Mouse (Mus musculus) neural tube, embryonic 11.5 days (tissue): ENCODE data around the gene Sdc4. TPM values are rescaled to one million over a fixed set of nuclear protein-coding genes. Genes with fewer than 3 reads are reported as not detected.

ENCODE experiments used
- ATAC-seq: fragments of 200-750 bp; cut with Nextera tagmentation; 2 replicates; pipeline ENCODE4 v1.8.0; 2017; ENCODE audit warnings: moderate number of reproducible peaks, mild to moderate bottlenecking, moderate TSS enrichment, moderate library complexity; ENCODE audit not compliant: insufficient read depth, low FRiP score, low TSS enrichment
- DNase-seq: peaks from one replicate; pipeline ENCODE4 v3.0.0-alpha.2; 2015; ENCODE audit warnings: low spot score
- H3K27ac ChIP-seq: fragments of 300-500 bp; sonication (generic); 2 replicates; pipeline ENCODE4 v1.5.1; 2014; ENCODE audit warnings: low read depth, mild to moderate bottlenecking, low read length
- H3K27me3 ChIP-seq: fragments of 300-500 bp; sonication (generic); 2 replicates; pipeline ENCODE4 v1.6.1; 2014; ENCODE audit warnings: mild to moderate bottlenecking, low read length, mixed read lengths; ENCODE audit not compliant: control insufficient read depth, insufficient read depth
- H3K36me3 ChIP-seq: fragments of 300-500 bp; sonication (generic); 2 replicates; pipeline ENCODE4 v1.6.1; 2014; ENCODE audit warnings: mild to moderate bottlenecking, low read length, moderate library complexity, mixed read lengths; ENCODE audit not compliant: control insufficient read depth, insufficient read depth
- H3K4me1 ChIP-seq: fragments of 300-500 bp; sonication (generic); 2 replicates; pipeline ENCODE4 v1.6.1; 2014; ENCODE audit warnings: low read length, mixed read lengths; ENCODE audit not compliant: control insufficient read depth, insufficient read depth
- H3K4me2 ChIP-seq: fragments of 300-500 bp; sonication (generic); 2 replicates; pipeline ENCODE4 v1.6.1; 2014; ENCODE audit warnings: low read depth, mild to moderate bottlenecking, moderate library complexity
- H3K4me3 ChIP-seq: fragments of 300-500 bp; sonication (generic); 2 replicates; pipeline ENCODE4 v1.5.1; 2014; ENCODE audit warnings: low read depth, low read length
- H3K9ac ChIP-seq: fragments of 300-500 bp; sonication (generic); 2 replicates; pipeline ENCODE4 v1.6.1; 2014; ENCODE audit warnings: mild to moderate bottlenecking, low read length
- H3K9me3 ChIP-seq: fragments of 300-500 bp; sonication (generic); 2 replicates; pipeline ENCODE4 v1.6.1; 2016; ENCODE audit warnings: low read length; ENCODE audit not compliant: control insufficient read depth
- WGBS: fragments of 180-500 bp; shearing (Covaris S2); extraction: QIAGEN DNeasy Blood & Tissue Kit; methylation state at CpG from one replicate; pipeline ENCODE4 v1.1.7; 2014; 5-methylcytosine and 5-hydroxymethylcytosine counted together
- polyA plus RNA-seq: library from polyadenylated mRNA; unstranded; fragments of >200 nt; fragmentation: Nextera tagmentation; extraction: Ambion mirVana; gene quantifications from 2 replicates; pipeline ENCODE4 v1.2.1, GENCODE M21; 2014

The Sdc4 gene
- polyA plus RNA-seq, 1 experiment from 2014 or later, result 11.5 TPM

GRCm38 (mm10) chr2:164465161-164465560 is 21.5 kb upstream of the Sdc4 start:
- Histone ChIP-seq H3K27ac (no peak overlapping the region), H3K9me3 (no peaks in the 10 kb centered on the region), H3K9ac (no peak overlapping the region), H3K4me3 (no peak overlapping the region), H3K36me3 (peaks cover 6% of the 10 kb centered on the region; the same call in 1 of the 2 replicates), H3K4me2 (no peak overlapping the region), H3K4me1 (peaks cover 6% of the 10 kb centered on the region), H3K27me3 (no peaks in the 10 kb centered on the region)
- no peak for DNase-seq
- no peak for ATAC-seq

- peak within 1 kb of the TSS; percentile 89 for H3K4me3 ChIP-seq
- H3K4me2 ChIP-seq, result peak within 1 kb of the TSS; percentile 68
- no peaks in the 10 kb centered on the region for H3K27me3 ChIP-seq
- peaks cover 3% of the 10 kb centered on the region; the same call in 1 of the 2 replicates for H3K36me3 ChIP-seq
- peak; percentile 95 for DNase-seq
- H3K27ac ChIP-seq, result peak within 1 kb of the TSS; percentile 82
- under 1% methylated on average over 68 of the region's 79 CpGs for whole genome bisulfite sequencing
- peak; percentile 96 for ATAC-seq
- peaks cover 12% of the 10 kb centered on the region for H3K4me1 ChIP-seq
- no peaks in the 10 kb centered on the region for H3K9me3 ChIP-seq
- H3K9ac ChIP-seq, result peak within 1 kb of the TSS; percentile 76
Measured at GRCm38 (mm10) chr2:164460745-164461551, 17.3 kb upstream of the Sdc4 start, which contains the start of gene Gm20458. TSS of gene Gm20458 (plus strand) at chr2:164460967.

GRCm38 (mm10) chr2:164458535-164458934 is 14.8 kb upstream of the Sdc4 start:
- Histone ChIP-seq H3K27me3 (no peaks in the 10 kb centered on the region), H3K4me1 (peaks cover 12% of the 10 kb centered on the region), H3K9me3 (no peaks in the 10 kb centered on the region), H3K9ac (no peak overlapping the region), H3K4me2 (no peak overlapping the region), H3K27ac (no peak overlapping the region), H3K4me3 (no peak overlapping the region), H3K36me3 (peaks cover 3% of the 10 kb centered on the region; the same call in 1 of the 2 replicates)
- no peak for ATAC-seq
- no peak for DNase-seq
- WGBS, result 87% methylated on average over 8 of the region's 8 CpGs

GRCm38 (mm10) chr2:164457942-164458341 is 14.3 kb upstream of the Sdc4 start:
- ATAC-seq (no peak), DNase-seq (no peak)
- Histone ChIP-seq H3K9ac (no peak overlapping the region), H3K4me3 (no peak overlapping the region), H3K4me1 (peaks cover 12% of the 10 kb centered on the region), H3K4me2 (no peak overlapping the region), H3K27me3 (no peaks in the 10 kb centered on the region), H3K9me3 (no peaks in the 10 kb centered on the region), H3K27ac (no peak overlapping the region), H3K36me3 (no peaks in the 10 kb centered on the region)
- 64% methylated on average over 7 of the region's 7 CpGs for WGBS

GRCm38 (mm10) chr2:164456864-164457300 is 13.2 kb upstream of the Sdc4 start, which contains the start of gene Sys1:
TSS of gene Sys1 (plus strand) at chr2:164456964.
- Histone ChIP-seq H3K9ac (peak within 1 kb of the TSS; percentile 37; the same call in 1 of the 2 replicates), H3K4me3 (no peak within 1 kb of the TSS), H3K4me1 (peaks cover 10% of the 10 kb centered on the region), H3K4me2 (peak within 1 kb of the TSS; percentile 31), H3K9me3 (no peaks in the 10 kb centered on the region), H3K27me3 (no peaks in the 10 kb centered on the region), H3K27ac (no peak within 1 kb of the TSS), H3K36me3 (no peaks in the 10 kb centered on the region)
- 0% methylated on average over 7 of the region's 7 CpGs for WGBS
- ATAC-seq (no peak), DNase-seq (peak; percentile 23)

GRCm38 (mm10) chr2:164456413-164456812 is 12.7 kb upstream of the Sdc4 start:
- H3K4me1 ChIP-seq, result peaks cover 6% of the 10 kb centered on the region
- H3K9ac ChIP-seq, result no peak overlapping the region
- ATAC-seq, result no peak
- DNase-seq, result no peak
- H3K27ac ChIP-seq, result no peak overlapping the region
- no peaks in the 10 kb centered on the region for H3K9me3 ChIP-seq
- H3K4me3 ChIP-seq, result no peak overlapping the region
- H3K4me2 ChIP-seq, result no peak overlapping the region
- no peaks in the 10 kb centered on the region for H3K36me3 ChIP-seq
- 70% methylated on average over 1 of the region's 1 CpGs for WGBS
- no peaks in the 10 kb centered on the region for H3K27me3 ChIP-seq

- Histone ChIP-seq H3K4me3 (no peak overlapping the region), H3K27ac (no peak overlapping the region), H3K9me3 (no peaks in the 10 kb centered on the region), H3K4me2 (no peak overlapping the region), H3K36me3 (no peaks in the 10 kb centered on the region), H3K27me3 (no peaks in the 10 kb centered on the region), H3K4me1 (peaks cover 6% of the 10 kb centered on the region), H3K9ac (no peak overlapping the region)
- DNase-seq (no peak), ATAC-seq (no peak)
- WGBS, result 84% methylated on average over 6 of the region's 6 CpGs
Measured at GRCm38 (mm10) chr2:164455421-164456190, 11.9 kb upstream of the Sdc4 start.

- ATAC-seq, result no peak
- Histone ChIP-seq H3K9ac (no peak overlapping the region), H3K4me2 (no peak overlapping the region)
Measured at GRCm38 (mm10) chr2:164454846-164455245, 11.2 kb upstream of the Sdc4 start.

More at GRCm38 (mm10) chr2:164454846-164455245, 11.2 kb upstream of the Sdc4 start:
- DNase-seq, result no peak
- Histone ChIP-seq H3K4me3 (no peak overlapping the region), H3K36me3 (no peaks in the 10 kb centered on the region), H3K4me1 (peaks cover 6% of the 10 kb centered on the region), H3K9me3 (no peaks in the 10 kb centered on the region), H3K27me3 (no peaks in the 10 kb centered on the region), H3K27ac (no peak overlapping the region)
- 87% methylated on average over 10 of the region's 10 CpGs for WGBS
